Mouse (Mus musculus) megakaryocyte, embryonic 14.5 days (primary cell): ENCODE data around the gene Gm37240. TPM values are rescaled to one million over a fixed set of nuclear protein-coding genes. Genes with fewer than 3 reads are reported as not detected.

ENCODE experiments used
- H3K27me3 ChIP-seq: replicated peaks from 2 replicates; pipeline ENCODE3; 2012; ENCODE audit warnings: inconsistent platforms
- H3K36me3 ChIP-seq: replicated peaks from 2 replicates; pipeline ENCODE3; 2012; ENCODE audit warnings: low read length, inconsistent platforms, mixed read lengths
- H3K4me1 ChIP-seq: 2 replicates; pipeline ENCODE4 v1.6.1; 2012; ENCODE audit warnings: inconsistent platforms
- H3K4me3 ChIP-seq: replicated peaks from 2 replicates; pipeline ENCODE3; 2012; ENCODE audit warnings: moderate library complexity, mild to moderate bottlenecking, inconsistent platforms
- H3K9me3 ChIP-seq: 2 replicates; pipeline ENCODE4 v1.6.1; 2012; ENCODE audit warnings: inconsistent platforms
- FLI1 ChIP-seq: IDR thresholded peaks from 2 replicates; pipeline ENCODE4 v1.6.1; 2012; ENCODE audit warnings: low read length, inconsistent platforms, mixed read lengths
- GATA1 ChIP-seq: IDR thresholded peaks from 3 replicates; pipeline ENCODE4 v1.6.1; 2012; ENCODE audit warnings: mixed read lengths, low read length, inconsistent platforms, borderline replicate concordance
- polyA plus RNA-seq: library from polyadenylated mRNA; stranded (reverse); fragments of >175 nt; gene quantifications from 2 replicates; pipeline ENCODE4 v1.2.3, GENCODE M21; 2012; ENCODE audit warnings: low replicate concordance; ENCODE audit not compliant: insufficient read depth

Gm37240 gene
- polyA plus RNA-seq, 1 experiment: not detected

DNA sequence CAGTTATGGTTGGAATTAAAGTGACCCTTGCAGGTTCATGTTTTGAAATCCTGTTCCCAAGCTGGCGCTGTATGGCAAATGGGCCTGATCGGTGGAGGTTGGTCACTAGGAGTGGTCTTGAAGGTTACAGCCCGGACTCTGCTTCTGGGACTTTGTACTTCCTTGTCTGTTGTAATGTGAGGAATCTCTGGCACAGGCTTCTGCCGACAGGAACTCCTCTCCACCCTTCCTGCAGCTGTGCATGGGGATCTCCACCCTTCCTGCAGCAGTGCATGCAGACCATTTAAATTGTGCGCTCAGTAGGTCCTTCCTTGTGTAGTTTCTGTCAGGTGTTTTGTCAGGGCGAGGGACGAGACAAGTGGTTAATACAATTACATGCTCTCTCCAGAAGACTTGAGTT, 1034.4 kb downstream of the Gm37240 start:
- H3K4me3 ChIP-seq: no peak overlapping the region
- no peak for TF ChIP-seq GATA1
- TF ChIP-seq FLI1: no peak
- H3K4me1 ChIP-seq: peaks cover 94% of the 10 kb centered on the region
- H3K36me3 ChIP-seq: peaks cover 9% of the 10 kb centered on the region
- no peaks in the 10 kb centered on the region for H3K27me3 ChIP-seq
- no peaks in the 10 kb centered on the region for H3K9me3 ChIP-seq

DNA sequence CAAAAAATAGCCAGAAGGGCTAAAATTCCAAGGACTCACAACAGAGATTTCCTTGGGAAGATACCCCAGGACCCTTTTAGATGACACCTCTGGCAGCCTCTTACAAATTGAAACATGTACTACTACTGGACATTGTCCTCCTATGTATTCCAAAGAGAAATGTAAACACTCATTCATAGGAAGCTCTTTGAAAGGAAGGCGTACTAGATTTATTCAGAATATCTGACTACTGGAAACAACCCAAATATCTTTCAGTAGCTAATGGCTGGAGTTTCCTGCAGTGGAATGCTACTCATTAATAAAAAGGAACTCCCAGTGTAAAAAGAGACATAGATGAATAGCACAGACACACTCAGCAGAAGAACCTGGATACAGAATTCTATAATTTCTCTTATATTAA, 1035.5 kb downstream of the Gm37240 start:
- H3K9me3 ChIP-seq: no peaks in the 10 kb centered on the region
- TF ChIP-seq FLI1: no peak
- no peak for TF ChIP-seq GATA1
- peaks cover 9% of the 10 kb centered on the region for H3K36me3 ChIP-seq
- H3K4me3 ChIP-seq: no peak overlapping the region
- no peaks in the 10 kb centered on the region for H3K27me3 ChIP-seq
- H3K4me1 ChIP-seq: peaks cover 95% of the 10 kb centered on the region

DNA sequence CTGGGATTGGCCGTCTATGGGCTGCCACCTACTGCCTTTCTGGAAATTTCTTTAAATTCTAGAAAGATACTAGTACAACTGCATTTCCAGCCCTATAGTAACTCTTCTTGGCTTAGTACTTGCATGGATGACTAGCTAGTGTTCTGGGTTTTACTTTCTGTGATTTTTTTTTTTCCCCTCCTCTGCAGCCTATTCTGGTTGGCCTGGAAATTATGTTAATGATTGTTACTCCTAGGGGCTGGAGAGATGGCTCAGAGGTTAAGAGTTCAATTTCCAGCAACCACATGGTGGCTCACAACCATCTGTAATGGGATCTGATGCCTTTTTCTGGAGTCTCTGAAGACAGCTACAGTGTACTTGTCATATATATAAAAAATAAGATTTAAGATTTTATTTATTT, 1036.9 kb downstream of the Gm37240 start:
- Histone ChIP-seq H3K27me3 (no peaks in the 10 kb centered on the region), H3K4me3 (no peak overlapping the region), H3K36me3 (peaks cover 7% of the 10 kb centered on the region), H3K4me1 (peaks cover 97% of the 10 kb centered on the region), H3K9me3 (no peaks in the 10 kb centered on the region)
- TF ChIP-seq FLI1: no peak
- no peak for TF ChIP-seq GATA1

DNA sequence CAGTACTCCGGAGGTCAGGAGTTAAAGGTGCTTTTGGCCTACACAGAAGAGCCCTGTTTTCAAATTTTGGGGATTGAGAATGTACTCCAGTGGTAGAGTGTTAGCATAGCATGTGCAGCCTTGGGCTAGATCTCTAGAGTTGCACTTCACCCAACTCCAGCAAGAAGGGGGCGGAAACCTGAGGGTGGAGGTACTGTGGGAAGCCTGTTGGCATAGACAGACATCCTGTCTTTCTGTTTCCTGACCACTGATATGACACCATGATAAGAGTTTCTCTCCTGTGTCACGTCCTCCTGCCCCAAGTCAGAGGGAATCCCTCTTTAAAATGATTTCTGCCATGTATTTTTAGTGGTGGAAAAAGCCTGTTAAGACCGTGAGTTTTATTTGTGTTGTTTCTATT, 1038.5 kb downstream of the Gm37240 start:
- Histone ChIP-seq H3K4me3 (peak overlapping the region; percentile 56), H3K36me3 (peaks cover 7% of the 10 kb centered on the region), H3K27me3 (no peaks in the 10 kb centered on the region), H3K9me3 (no peaks in the 10 kb centered on the region), H3K4me1 (peaks cover 88% of the 10 kb centered on the region)
- no peak; the same call in 2 of the 3 replicates for TF ChIP-seq GATA1
- no peak for TF ChIP-seq FLI1

DNA sequence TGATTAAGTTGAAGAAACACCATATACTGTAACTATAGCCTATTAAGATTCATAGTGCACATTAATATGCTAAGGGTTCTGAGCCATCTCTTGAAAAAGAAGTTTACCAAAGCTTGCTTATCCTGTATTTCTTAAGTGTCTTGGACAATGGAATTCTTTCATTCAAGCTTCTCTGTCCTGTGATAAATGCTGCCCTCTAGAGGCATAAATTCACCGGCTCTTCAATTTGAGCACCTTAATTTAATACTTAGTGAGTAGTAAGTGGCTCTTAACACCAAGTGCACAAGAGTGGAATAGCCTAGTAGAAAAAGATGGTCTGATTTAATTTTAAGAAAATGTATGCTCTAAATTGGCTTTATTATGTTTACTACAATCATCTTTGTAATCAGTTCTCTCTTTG, 1043.7 kb downstream of the Gm37240 start:
- H3K36me3 ChIP-seq: peaks cover 4% of the 10 kb centered on the region
- no peak for TF ChIP-seq GATA1
- TF ChIP-seq FLI1: no peak
- H3K4me1 ChIP-seq: peaks cover 65% of the 10 kb centered on the region
- no peaks in the 10 kb centered on the region for H3K27me3 ChIP-seq
- H3K9me3 ChIP-seq: no peaks in the 10 kb centered on the region
- no peak overlapping the region for H3K4me3 ChIP-seq

DNA sequence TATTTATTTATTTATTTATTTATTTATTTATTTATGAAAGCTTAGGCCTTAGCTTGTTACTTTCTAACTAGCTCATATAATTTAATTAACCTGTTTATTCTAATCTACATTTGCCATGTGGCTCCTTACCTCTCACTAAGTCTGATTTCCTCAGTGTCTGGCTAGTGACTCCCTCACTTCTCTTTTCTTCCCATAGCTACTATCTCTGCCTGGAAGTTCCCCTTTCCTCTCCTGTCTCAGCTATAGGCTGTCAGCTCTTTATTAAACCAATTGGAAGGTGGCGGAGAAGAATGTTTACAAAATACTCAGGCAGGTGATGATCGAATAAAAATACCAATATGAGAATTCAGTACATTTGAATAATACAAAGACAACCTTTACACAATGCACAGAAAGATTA, 1044.5 kb downstream of the Gm37240 start:
- Histone ChIP-seq H3K9me3 (no peaks in the 10 kb centered on the region), H3K27me3 (no peaks in the 10 kb centered on the region), H3K4me1 (peaks cover 64% of the 10 kb centered on the region), H3K36me3 (peaks cover 4% of the 10 kb centered on the region), H3K4me3 (no peak overlapping the region)
- no peak for TF ChIP-seq FLI1
- no peak for TF ChIP-seq GATA1

DNA sequence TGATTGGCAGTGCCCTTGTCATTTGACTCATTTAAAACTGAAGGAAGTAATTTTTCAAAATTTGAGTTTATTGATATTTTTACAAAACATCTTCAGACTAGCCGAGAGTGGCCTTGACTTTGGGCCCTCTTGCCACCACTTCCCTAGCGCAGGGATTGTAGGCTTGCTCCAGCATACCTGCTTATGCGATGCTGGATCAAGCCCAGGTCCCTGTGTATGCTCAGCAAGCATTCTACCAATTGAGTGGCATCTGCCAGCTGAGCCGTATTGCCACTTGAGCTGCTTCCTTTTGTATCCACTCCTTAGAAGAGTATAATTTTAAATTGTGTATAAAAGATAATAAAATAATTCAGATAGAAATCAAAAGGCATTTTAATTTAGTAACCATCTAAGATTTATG, 1046.0 kb downstream of the Gm37240 start:
- Histone ChIP-seq H3K4me1 (peaks cover 61% of the 10 kb centered on the region), H3K4me3 (no peak overlapping the region), H3K27me3 (no peaks in the 10 kb centered on the region), H3K9me3 (no peaks in the 10 kb centered on the region), H3K36me3 (peaks cover 15% of the 10 kb centered on the region)
- TF ChIP-seq FLI1: no peak
- no peak for TF ChIP-seq GATA1

DNA sequence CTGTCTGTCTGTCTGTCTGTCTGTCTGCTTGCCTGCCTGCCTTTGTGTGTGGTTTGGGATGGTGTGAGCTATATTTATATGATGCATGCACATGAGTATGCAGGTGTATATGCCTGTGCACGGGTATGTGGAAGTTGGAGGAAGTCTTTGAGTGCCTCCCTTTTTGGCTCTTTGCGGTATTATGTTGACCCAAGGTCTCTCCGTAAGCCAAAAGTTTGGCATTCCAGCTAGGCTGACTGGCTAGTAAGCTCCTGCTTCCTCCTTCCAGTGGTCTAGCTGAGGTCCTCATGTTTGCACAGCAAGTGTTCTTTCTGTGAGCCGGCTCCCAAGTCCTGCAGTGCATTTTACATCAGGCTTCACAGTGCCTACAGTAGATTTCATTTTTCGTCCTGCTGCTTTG, 1047.8 kb downstream of the Gm37240 start:
- H3K36me3 ChIP-seq: peaks cover 15% of the 10 kb centered on the region
- TF ChIP-seq GATA1: no peak
- TF ChIP-seq FLI1: no peak
- H3K4me3 ChIP-seq: no peak overlapping the region
- H3K4me1 ChIP-seq: peaks cover 64% of the 10 kb centered on the region
- no peaks in the 10 kb centered on the region for H3K27me3 ChIP-seq
- no peaks in the 10 kb centered on the region for H3K9me3 ChIP-seq

DNA sequence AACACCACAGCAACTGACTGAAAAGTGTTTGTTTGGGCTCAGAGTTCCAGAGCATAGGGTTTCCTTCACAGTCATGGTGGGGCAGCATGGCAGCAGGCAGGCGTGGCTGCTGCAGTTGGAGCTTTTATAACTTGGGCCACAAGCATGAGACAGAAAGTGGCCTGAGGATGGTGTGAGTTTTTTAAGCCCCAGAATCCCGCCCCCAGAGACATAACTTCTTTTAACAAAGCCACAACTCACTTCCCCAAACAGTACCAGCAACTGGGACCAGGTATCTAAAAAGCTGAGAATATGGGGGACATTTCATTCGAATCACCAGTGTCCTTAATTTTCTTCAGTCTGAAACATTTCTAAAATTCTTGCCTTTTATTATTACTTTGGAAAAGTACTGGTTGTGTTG, 1049.3 kb downstream of the Gm37240 start:
- Histone ChIP-seq H3K9me3 (no peaks in the 10 kb centered on the region), H3K4me1 (peaks cover 64% of the 10 kb centered on the region), H3K36me3 (peaks cover 15% of the 10 kb centered on the region), H3K4me3 (no peak overlapping the region), H3K27me3 (no peaks in the 10 kb centered on the region)
- TF ChIP-seq GATA1 (no peak), FLI1 (no peak)

DNA sequence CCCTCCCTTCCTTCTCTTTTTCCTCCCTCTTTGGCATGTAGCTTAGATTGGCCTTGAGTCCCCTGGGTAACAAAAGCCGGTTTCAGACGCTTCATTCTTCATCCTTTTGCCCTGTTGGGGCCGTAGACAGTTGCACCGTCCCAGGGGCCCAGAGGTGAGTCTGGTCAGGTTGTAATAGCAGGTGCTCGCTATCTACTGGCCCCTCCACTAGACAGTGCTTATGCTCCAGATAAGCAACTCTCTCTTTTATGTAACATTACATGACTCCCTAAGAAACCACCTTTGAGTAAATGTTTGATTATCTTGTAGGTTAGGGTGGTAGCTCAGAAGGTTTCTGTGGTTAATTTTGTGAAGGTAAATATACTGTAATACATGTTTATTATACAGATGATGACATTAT, 1051.3 kb downstream of the Gm37240 start:
- no peak for TF ChIP-seq FLI1
- TF ChIP-seq GATA1: no peak
- peaks cover 70% of the 10 kb centered on the region for H3K4me1 ChIP-seq

DNA sequence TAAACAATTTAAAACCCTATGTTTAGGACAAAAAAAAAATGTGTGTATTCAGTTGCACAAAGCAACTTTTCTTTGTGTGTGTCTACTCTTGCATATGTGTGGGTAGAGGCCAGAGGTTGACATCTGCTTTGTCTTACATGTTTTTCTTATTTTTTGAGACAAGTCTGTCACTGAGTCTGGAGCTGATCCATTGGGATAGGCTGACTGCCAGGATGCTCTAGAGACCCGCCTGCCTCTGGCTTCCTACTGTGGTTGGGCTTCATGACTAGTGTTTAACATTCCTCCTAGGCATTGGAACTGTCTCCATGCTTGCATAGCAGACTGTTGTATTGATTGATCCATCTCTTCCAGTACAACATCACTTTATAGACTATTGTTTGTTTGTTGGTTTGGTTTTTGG, 1058.0 kb downstream of the Gm37240 start:
- no peak overlapping the region for H3K4me3 ChIP-seq
- H3K36me3 ChIP-seq: peaks cover 7% of the 10 kb centered on the region
- TF ChIP-seq GATA1 (no peak), FLI1 (no peak)
- H3K4me1 ChIP-seq: peaks cover 70% of the 10 kb centered on the region
- no peaks in the 10 kb centered on the region for H3K9me3 ChIP-seq
- no peaks in the 10 kb centered on the region for H3K27me3 ChIP-seq

More for the DNA sequence above, 1051.3 kb downstream of the Gm37240 start:
- H3K27me3 ChIP-seq: no peaks in the 10 kb centered on the region
- H3K4me3 ChIP-seq: no peak overlapping the region
- no peaks in the 10 kb centered on the region for H3K9me3 ChIP-seq
- H3K36me3 ChIP-seq: peaks cover 15% of the 10 kb centered on the region
